Comparison of ENCODE assay signal across 9 mouse cellular contexts in genomic region chr15:89353837-89354236, GRCm38 (mm10). TPM values are rescaled to one million over a fixed set of nuclear protein-coding genes. Genes with fewer than 3 reads are reported as not detected.
DNase-seq lines count a peak whose midpoint lies in the region; ATAC-seq and TF ChIP-seq lines count a peak whose summit lies in the region.
"Had no signal": no experiment of that assay in that cellular context is flagged by ENCODE, and none has a peak within 500 bp of the region (broad histone marks: within the 10 kb centered on the region; RNA-seq: fewer than 3 reads in every experiment).

No protein-coding gene starts in this region.

- DNase-seq in heart, adult 9 months (ENCODE audit: low spot score in 2 of 2), result no peak
- DNase-seq in midbrain, embryonic 14.5 days, result no peak
- no peak for DNase-seq in limb, embryonic 11.5 days (ENCODE audit: low spot score)
- no peak for DNase-seq in gastrocnemius, adult 2 months
- DNase-seq: adrenal gland, postnatal 25 days; layer of hippocampus, adult 9-11 months had no signal

- peaks cover 37% of the 10 kb centered on the region for H3K4me1 ChIP-seq in heart, embryonic 15.5 days (replicated peaks)
- H3K4me1 ChIP-seq in midbrain, embryonic 12.5 days, result peaks cover 30% of the 10 kb centered on the region
- H3K4me1 ChIP-seq in midbrain, embryonic 14.5 days (ENCODE audit: control insufficient read depth, insufficient read depth, low read length), result peaks cover 18% of the 10 kb centered on the region
- H3K4me1 ChIP-seq in limb, embryonic 11.5 days (ENCODE audit: control insufficient read depth, insufficient read depth, low read length), result peaks cover 8% of the 10 kb centered on the region; the same call in 1 of the 2 replicates
- peaks cover 13% of the 10 kb centered on the region for H3K4me1 ChIP-seq in stomach, embryonic 16.5 days (ENCODE audit: control insufficient read depth, insufficient read depth, low read length)

- peaks cover 36% of the 10 kb centered on the region for H3K36me3 ChIP-seq in heart, embryonic 15.5 days
- peaks cover 39% of the 10 kb centered on the region for H3K36me3 ChIP-seq in midbrain, embryonic 12.5 days
- peaks cover 35% of the 10 kb centered on the region for H3K36me3 ChIP-seq in midbrain, embryonic 14.5 days (ENCODE audit: control insufficient read depth, insufficient read depth, low read length)
- peaks cover 15% of the 10 kb centered on the region for H3K36me3 ChIP-seq in limb, embryonic 11.5 days (ENCODE audit: control insufficient read depth, insufficient read depth, low read length)
- peaks cover 14% of the 10 kb centered on the region for H3K36me3 ChIP-seq in stomach, embryonic 16.5 days (ENCODE audit: control insufficient read depth, insufficient read depth, low read length)

- no peak overlapping the region for H3K9ac ChIP-seq in heart, embryonic 15.5 days
- peak overlapping the region; percentile 83; the same call in 1 of the 2 replicates for H3K9ac ChIP-seq in midbrain, embryonic 12.5 days (replicated peaks)
- no peak overlapping the region; the same call in 1 of the 2 replicates for H3K9ac ChIP-seq in midbrain, embryonic 14.5 days (replicated peaks; ENCODE audit: low read length)
- no peak overlapping the region; the same call in 1 of the 2 replicates for H3K9ac ChIP-seq in limb, embryonic 11.5 days (ENCODE audit: low read length)
- H3K9ac ChIP-seq in stomach, embryonic 16.5 days (ENCODE audit: low read length), result 0 out of 2 replicates have a peak overlapping the region, but pooled peaks have one; percentile 32

- WGBS in heart, embryonic 15.5 days, result 95% methylated on average over 16 of the region's 16 CpGs
- WGBS in midbrain, embryonic 12.5 days, result 97% methylated on average over 16 of the region's 16 CpGs
- 96% methylated on average over 16 of the region's 16 CpGs for WGBS in midbrain, embryonic 14.5 days
- WGBS in limb, embryonic 11.5 days, result 97% methylated on average over 16 of the region's 16 CpGs
- 92% methylated on average over 16 of the region's 16 CpGs for WGBS in stomach, embryonic 16.5 days

- no peak overlapping the region for H3K4me3 ChIP-seq in heart, embryonic 15.5 days
- H3K4me3 ChIP-seq in midbrain, embryonic 12.5 days, result 0 out of 2 replicates have a peak overlapping the region, but pooled peaks have one; percentile 88
- no peak overlapping the region for H3K4me3 ChIP-seq in midbrain, embryonic 14.5 days (replicated peaks; ENCODE audit: low read depth, low read length)
- no peak overlapping the region for H3K4me3 ChIP-seq in limb, embryonic 11.5 days (ENCODE audit: low read depth, low read length)
- H3K4me3 ChIP-seq in stomach, embryonic 16.5 days (replicated peaks; ENCODE audit: low read length), result no peak overlapping the region
- H3K4me3 ChIP-seq in gastrocnemius, adult 2 months, result no peak overlapping the region; the same call in 1 of the 2 replicates

- no peaks in the 10 kb centered on the region for H3K9me3 ChIP-seq in heart, embryonic 15.5 days (replicated peaks)
- H3K9me3 ChIP-seq in midbrain, embryonic 12.5 days, result no peaks in the 10 kb centered on the region
- no peaks in the 10 kb centered on the region for H3K9me3 ChIP-seq in midbrain, embryonic 14.5 days (ENCODE audit: control insufficient read depth, low read length)
- no peaks in the 10 kb centered on the region for H3K9me3 ChIP-seq in limb, embryonic 11.5 days (ENCODE audit: control insufficient read depth, low read length)
- no peaks in the 10 kb centered on the region for H3K9me3 ChIP-seq in stomach, embryonic 16.5 days (replicated peaks; ENCODE audit: control insufficient read depth, low read length)

- TF ChIP-seq CTCF in gastrocnemius, adult 2 months (IDR thresholded peaks at IDR 0.05), result no peak

- intact Hi-C loops in gastrocnemius, adult 2 months (cut with DNase I), result loop anchor here (2.0 to 10.0 kb wide), 2 partner anchors 37 to 181 kb away; no protein-coding TSS in a partner anchor

- H3K27ac ChIP-seq in heart, embryonic 15.5 days, result no peak overlapping the region
- no peak overlapping the region for H3K27ac ChIP-seq in midbrain, embryonic 12.5 days (replicated peaks)
- no peak overlapping the region for H3K27ac ChIP-seq in midbrain, embryonic 14.5 days (replicated peaks; ENCODE audit: low read depth, low read length)
- no peak overlapping the region for H3K27ac ChIP-seq in limb, embryonic 11.5 days (replicated peaks; ENCODE audit: low read depth, low read length)
- no peak overlapping the region for H3K27ac ChIP-seq in stomach, embryonic 16.5 days (ENCODE audit: low read length)
- H3K27ac ChIP-seq in gastrocnemius, adult 2 months, result no peak overlapping the region

- no peaks in the 10 kb centered on the region for H3K27me3 ChIP-seq in heart, embryonic 15.5 days
- no peaks in the 10 kb centered on the region for H3K27me3 ChIP-seq in midbrain, embryonic 12.5 days
- no peaks in the 10 kb centered on the region for H3K27me3 ChIP-seq in midbrain, embryonic 14.5 days (ENCODE audit: control insufficient read depth, insufficient read depth, low read length)
- no peaks in the 10 kb centered on the region for H3K27me3 ChIP-seq in limb, embryonic 11.5 days (ENCODE audit: control insufficient read depth, insufficient read depth, low read length)
- H3K27me3 ChIP-seq in stomach, embryonic 16.5 days (ENCODE audit: control insufficient read depth, insufficient read depth, low read length), result no peaks in the 10 kb centered on the region

- peak overlapping the region; percentile 69 for H3K4me2 ChIP-seq in heart, embryonic 15.5 days
- peak overlapping the region; percentile 78 for H3K4me2 ChIP-seq in midbrain, embryonic 12.5 days (replicated peaks)
- no peak overlapping the region for H3K4me2 ChIP-seq in midbrain, embryonic 14.5 days (ENCODE audit: low read length)
- H3K4me2 ChIP-seq in limb, embryonic 11.5 days (ENCODE audit: low read depth, severe bottlenecking), result peak overlapping the region; percentile 75; the same call in 1 of the 2 replicates
- H3K4me2 ChIP-seq in stomach, embryonic 16.5 days (ENCODE audit: low read depth, low read length), result no peak overlapping the region

- no peak for ATAC-seq in heart, embryonic 15.5 days (replicated peaks; ENCODE audit: insufficient number of reproducible peaks, insufficient read depth, low FRiP score, low read depth)
- ATAC-seq in midbrain, embryonic 12.5 days (ENCODE audit: low FRiP score, low read depth), result no peak
- ATAC-seq in midbrain, embryonic 14.5 days (ENCODE audit: low FRiP score, low TSS enrichment), result no peak
- ATAC-seq in limb, embryonic 11.5 days (ENCODE audit: insufficient number of reproducible peaks, low FRiP score, low TSS enrichment, low read depth), result no peak
- no peak for ATAC-seq in stomach, embryonic 16.5 days (ENCODE audit: insufficient read depth, low FRiP score)

RNA-seq across cellular contexts. Expression of gene Lmf2, which starts 1.6 kb away (rescaled TPM):
- polyA plus RNA-seq in heart, embryonic 15.5 days (2015; fragmentation: Nextera tagmentation; extraction: Ambion mirVana), result 43.0 and 57.7 TPM in 2 replicates
- polyA plus RNA-seq in midbrain, embryonic 12.5 days (2016; fragmentation: Nextera tagmentation; extraction: Ambion mirVana), result 44.3 and 48.8 TPM in 2 replicates
- 18.3 and 23.9 TPM in 2 replicates for polyA plus RNA-seq in midbrain, embryonic 14.5 days (2014; fragmentation: Nextera tagmentation; extraction: Ambion mirVana)
- polyA plus RNA-seq in limb, embryonic 11.5 days (2014; fragmentation: Nextera tagmentation; extraction: Ambion mirVana), result 31.6 and 32.1 TPM in 2 replicates
- polyA plus RNA-seq in stomach, embryonic 16.5 days (2015; fragmentation: Nextera tagmentation; extraction: Ambion mirVana), result 66.9 and 79.1 TPM in 2 replicates
- 10 to 100 TPM; 12.7 to 16.1 TPM for total RNA-seq in gastrocnemius, adult 2 months (2021)

RNA-seq across cellular contexts. Expression of gene Ncaph2, which starts 1.7 kb away (rescaled TPM):
- polyA plus RNA-seq in heart, embryonic 15.5 days (2015; fragmentation: Nextera tagmentation; extraction: Ambion mirVana), result 85.3 and 96.9 TPM in 2 replicates
- polyA plus RNA-seq in midbrain, embryonic 12.5 days (2016; fragmentation: Nextera tagmentation; extraction: Ambion mirVana), result 164 and 170 TPM in 2 replicates
- 106 and 111 TPM in 2 replicates for polyA plus RNA-seq in midbrain, embryonic 14.5 days (2014; fragmentation: Nextera tagmentation; extraction: Ambion mirVana)
- 176 and 180 TPM in 2 replicates for polyA plus RNA-seq in limb, embryonic 11.5 days (2014; fragmentation: Nextera tagmentation; extraction: Ambion mirVana)
- 150 and 166 TPM in 2 replicates for polyA plus RNA-seq in stomach, embryonic 16.5 days (2015; fragmentation: Nextera tagmentation; extraction: Ambion mirVana)
- total RNA-seq in gastrocnemius, adult 2 months (2021), result 10 to 100 TPM; 40.9 to 41.4 TPM

RNA-seq across cellular contexts. Expression of gene Miox, which starts 19.6 kb away (rescaled TPM):
- polyA plus RNA-seq in heart, embryonic 15.5 days (2015; fragmentation: Nextera tagmentation; extraction: Ambion mirVana), result 0.28 TPM in 1 of 2 replicates, not detected in the other
- not detected in 2 replicates for polyA plus RNA-seq in midbrain, embryonic 12.5 days (2016; fragmentation: Nextera tagmentation; extraction: Ambion mirVana)
- polyA plus RNA-seq in midbrain, embryonic 14.5 days (2014; fragmentation: Nextera tagmentation; extraction: Ambion mirVana), result not detected in 2 replicates
- polyA plus RNA-seq in limb, embryonic 11.5 days (2014; fragmentation: Nextera tagmentation; extraction: Ambion mirVana), result not detected in 2 replicates
- 0.54 and 0.66 TPM in 2 replicates for polyA plus RNA-seq in stomach, embryonic 16.5 days (2015; fragmentation: Nextera tagmentation; extraction: Ambion mirVana)
- total RNA-seq in gastrocnemius, adult 2 months (2021), result not detected
- total RNA-seq: adrenal gland, postnatal 25 days had no signal

RNA-seq across cellular contexts. Expression of gene Sco2, which starts 19.8 kb away (rescaled TPM):
- polyA plus RNA-seq in heart, embryonic 15.5 days (2015; fragmentation: Nextera tagmentation; extraction: Ambion mirVana), result 7.0 and 8.2 TPM in 2 replicates
- 5.8 TPM in 2 replicates for polyA plus RNA-seq in midbrain, embryonic 12.5 days (2016; fragmentation: Nextera tagmentation; extraction: Ambion mirVana)
- 12.2 and 20.7 TPM in 2 replicates for polyA plus RNA-seq in midbrain, embryonic 14.5 days (2014; fragmentation: Nextera tagmentation; extraction: Ambion mirVana)
- 4.9 and 6.3 TPM in 2 replicates for polyA plus RNA-seq in limb, embryonic 11.5 days (2014; fragmentation: Nextera tagmentation; extraction: Ambion mirVana)
- 6.0 and 6.1 TPM in 2 replicates for polyA plus RNA-seq in stomach, embryonic 16.5 days (2015; fragmentation: Nextera tagmentation; extraction: Ambion mirVana)
- total RNA-seq in gastrocnemius, adult 2 months (2021), result 10 to 100 TPM; 13.0 to 16.0 TPM

RNA-seq across cellular contexts. Expression of gene Tymp, which starts 23.0 kb away (rescaled TPM):
- polyA plus RNA-seq in heart, embryonic 15.5 days (2015; fragmentation: Nextera tagmentation; extraction: Ambion mirVana), result 1.2 and 1.3 TPM in 2 replicates
- 1.4 and 1.9 TPM in 2 replicates for polyA plus RNA-seq in midbrain, embryonic 12.5 days (2016; fragmentation: Nextera tagmentation; extraction: Ambion mirVana)
- 2.7 and 3.0 TPM in 2 replicates for polyA plus RNA-seq in midbrain, embryonic 14.5 days (2014; fragmentation: Nextera tagmentation; extraction: Ambion mirVana)
- 1.9 and 2.2 TPM in 2 replicates for polyA plus RNA-seq in limb, embryonic 11.5 days (2014; fragmentation: Nextera tagmentation; extraction: Ambion mirVana)
- 1.3 and 1.4 TPM in 2 replicates for polyA plus RNA-seq in stomach, embryonic 16.5 days (2015; fragmentation: Nextera tagmentation; extraction: Ambion mirVana)
- under 1 TPM; 0.25 to 0.64 TPM for total RNA-seq in gastrocnemius, adult 2 months (2021)

Comparison
In these comparisons a context has a peak if more than half of its experiments do, and no peak if none do; other contexts are left out.
1. H3K4me2 ChIP-seq: peak in heart, embryonic 15.5 days (single experiment), midbrain, embryonic 12.5 days (single experiment) and limb, embryonic 11.5 days (single experiment); none in midbrain, embryonic 14.5 days (single experiment) and stomach, embryonic 16.5 days (single experiment).
2. H3K9ac ChIP-seq: peak in midbrain, embryonic 12.5 days (single experiment) and stomach, embryonic 16.5 days (single experiment); none in heart, embryonic 15.5 days (single experiment), midbrain, embryonic 14.5 days (single experiment) and limb, embryonic 11.5 days (single experiment).